Mouse (Mus musculus) neutrophil, adult 59 days (primary cell): ENCODE measurements around the gene Ly6g6e. TPM values are rescaled to one million over a fixed set of nuclear protein-coding genes. Genes with fewer than 3 reads are reported as not detected.

Experiments used
- total RNA-seq, 2 experiments: library from RNA; stranded (reverse); gene quantifications; 1 replicate in 1 of 2; 2 replicates in 1 of 2; pipeline ENCODE4 v1.2.4; 2023

Gene Ly6g6e
- total RNA-seq, 2 experiments from 2014 or later, result not detected

Other genes starting within 250 kb of the Ly6g6e start
- gene Stk19, start 240.0 kb upstream of the Ly6g6e start, total RNA-seq, result 10 to 100 TPM; 39.4 to 40.7 TPM
- 10 to 100 TPM; 46.2 to 53.2 TPM for gene Dxo, start 239.9 kb upstream of the Ly6g6e start, total RNA-seq
- 10 to 100 TPM; 83.2 to 91.6 TPM for gene Skiv2l, start 226.7 kb upstream of the Ly6g6e start, total RNA-seq
- gene Nelfe, start 226.5 kb upstream of the Ly6g6e start, total RNA-seq, result 10 to 100 TPM; 24.1 to 27.8 TPM
- under 1 TPM; 0.64 to 0.73 TPM for gene Cfb, start 214.4 kb upstream of the Ly6g6e start, total RNA-seq
- 1 to 10 TPM; 2.7 to 2.8 TPM for gene Zbtb12, start 197.4 kb upstream of the Ly6g6e start, total RNA-seq
- gene Gm20547, start 194.9 kb upstream of the Ly6g6e start, total RNA-seq, result not detected
- 1 to 10 TPM in 1 of 2 experiments, under 1 TPM in 1; 0.22 to 1.6 TPM for gene C2, start 178.6 kb upstream of the Ly6g6e start, total RNA-seq
- gene Ehmt2, start 178.4 kb upstream of the Ly6g6e start, total RNA-seq, result 10 to 100 TPM; 58.0 to 71.6 TPM
- under 1 TPM in 1 of 2 experiments, not detected in 1; 0.24 TPM for gene Slc44a4, start 162.4 kb upstream of the Ly6g6e start, total RNA-seq
- gene Neu1, start 145.6 kb upstream of the Ly6g6e start, total RNA-seq, result 10 to 100 TPM; 71.5 to 75.3 TPM
- 10 to 100 TPM in 1 of 2 experiments, 1 to 10 TPM in 1; 6.4 to 28.6 TPM for gene Hspa1b, start 117.7 kb upstream of the Ly6g6e start, total RNA-seq
- gene Gm20481, start 107.0 kb upstream of the Ly6g6e start, total RNA-seq, result not detected
- gene Hspa1a, start 104.7 kb upstream of the Ly6g6e start, total RNA-seq, result 10 to 100 TPM; 14.6 to 41.1 TPM
- gene Hspa1l, start 104.2 kb upstream of the Ly6g6e start, total RNA-seq, result not detected
- gene Lsm2, start 95.0 kb upstream of the Ly6g6e start, total RNA-seq, result 10 to 100 TPM; 29.9 to 39.2 TPM
- gene Vars, start 75.9 kb upstream of the Ly6g6e start, total RNA-seq, result 10 to 100 TPM; 61.3 to 70.3 TPM
- gene Vwa7, start 60.3 kb upstream of the Ly6g6e start, total RNA-seq, result not detected
- under 1 TPM; 0.82 to 0.84 TPM for gene Sapcd1, start 48.9 kb upstream of the Ly6g6e start, total RNA-seq
- 1 to 10 TPM; 6.7 to 8.8 TPM for gene Msh5, start 30.2 kb upstream of the Ly6g6e start, total RNA-seq
- 100 to 1,000 TPM; 271 to 302 TPM for gene Clic1, start 26.9 kb upstream of the Ly6g6e start, total RNA-seq
- gene Ddah2, start 17.9 kb upstream of the Ly6g6e start, total RNA-seq, result 1 to 10 TPM; 3.4 to 4.6 TPM
- gene Ly6g6c, start 11.5 kb upstream of the Ly6g6e start, total RNA-seq, result not detected
- gene Mpig6b, start 10.7 kb upstream of the Ly6g6e start, total RNA-seq, result under 1 TPM; 0.64 to 0.93 TPM
- gene Ly6g6d, start 1.2 kb downstream of the Ly6g6e start, total RNA-seq, result not detected
- under 1 TPM; 0.31 to 0.55 TPM for gene Ly6g6f, start 8.7 kb downstream of the Ly6g6e start, total RNA-seq
- gene Abhd16a, start 12.4 kb downstream of the Ly6g6e start, total RNA-seq, result 10 to 100 TPM; 48.8 to 54.6 TPM
- not detected for gene Ly6g5c, start 31.4 kb downstream of the Ly6g6e start, total RNA-seq
- gene Ly6g5b, start 38.5 kb downstream of the Ly6g6e start, total RNA-seq, result 10 to 100 TPM; 15.2 to 16.0 TPM
- 10 to 100 TPM; 25.6 to 26.4 TPM for gene Gpank1, start 44.6 kb downstream of the Ly6g6e start, total RNA-seq
- gene Csnk2b, start 45.2 kb downstream of the Ly6g6e start, total RNA-seq, result 100 to 1,000 TPM; 171 to 190 TPM
- gene D17H6S53E, start 49.5 kb downstream of the Ly6g6e start, total RNA-seq, result 10 to 100 TPM; 17.0 to 23.1 TPM
- gene Apom, start 55.1 kb downstream of the Ly6g6e start, total RNA-seq, result not detected
- 100 to 1,000 TPM; 245 to 298 TPM for gene Bag6, start 58.3 kb downstream of the Ly6g6e start, total RNA-seq
- 100 to 1,000 TPM; 187 TPM for gene Prrc2a, start 88.0 kb downstream of the Ly6g6e start, total RNA-seq
- gene Aif1, start 99.2 kb downstream of the Ly6g6e start, total RNA-seq, result 10 to 100 TPM; 15.4 to 17.4 TPM
- gene Lst1, start 111.5 kb downstream of the Ly6g6e start, total RNA-seq, result 100 to 1,000 TPM; 614 to 632 TPM
- gene Ltb, start 117.5 kb downstream of the Ly6g6e start, total RNA-seq, result 10 to 100 TPM; 89.3 to 97.8 TPM
- gene Tnf, start 125.1 kb downstream of the Ly6g6e start, total RNA-seq, result 10 to 100 TPM; 62.5 to 72.6 TPM
- gene Lta, start 128.4 kb downstream of the Ly6g6e start, total RNA-seq, result under 1 TPM in 1 of 2 experiments, not detected in 1; 0.26 TPM
- gene Gm16181, start 143.9 kb downstream of the Ly6g6e start, total RNA-seq, result under 1 TPM in 1 of 2 experiments, not detected in 1; 0.75 TPM
- 1 to 10 TPM; 2.2 to 3.4 TPM for gene Atp6v1g2, start 156.8 kb downstream of the Ly6g6e start, total RNA-seq
- 10 to 100 TPM; 21.5 to 22.1 TPM for gene Nfkbil1, start 158.9 kb downstream of the Ly6g6e start, total RNA-seq
- 100 to 1,000 TPM; 206 to 207 TPM for gene Ddx39b, start 164.8 kb downstream of the Ly6g6e start, total RNA-seq
- gene H2-D1, start 185.8 kb downstream of the Ly6g6e start, total RNA-seq, result 1,000 to 10,000 TPM; 1,338 to 1,458 TPM
- gene H2-Q1, start 243.5 kb downstream of the Ly6g6e start, total RNA-seq, result 1 to 10 TPM; 5.6 to 6.6 TPM